Mouse (Mus musculus) olfactory bulb, adult 2 months (tissue): ENCODE data around the gene Ssc4d.

Experiments
- CTCF ChIP-seq: fragments of 200-500 bp; IDR thresholded peaks from 2 replicates; pipeline ENCODE4 v1.5.1; 2012; ENCODE audit warnings: low read depth, mild to moderate bottlenecking, low read length, moderate library complexity; ENCODE audit not compliant: insufficient read depth
- POLR2A ChIP-seq: fragments of 200-500 bp; IDR thresholded peaks from 2 replicates; pipeline ENCODE4 v1.6.1; 2012; ENCODE audit warnings: mild to moderate bottlenecking, low read depth, low read length, moderate library complexity; ENCODE audit not compliant: insufficient read depth

- no peak for TF ChIP-seq CTCF
- no peak for TF ChIP-seq POLR2A
Observed at GRCm38 (mm10) chr5:136002751-136003151, 28.4 kb upstream of the Ssc4d start.
